Mouse (Mus musculus) testis, adult 2 months (tissue): Measurements from ENCODE around the gene Tpi1.

Experiments
- CTCF ChIP-seq: fragments of 200-500 bp; IDR thresholded peaks from 2 replicates; pipeline ENCODE4 v1.5.1; 2012; ENCODE audit warnings: low read depth, mild to moderate bottlenecking, inconsistent platforms, low read length, moderate library complexity; ENCODE audit not compliant: control insufficient read depth, insufficient read depth, insufficient replicate concordance
- POLR2A ChIP-seq: fragments of 200-500 bp; IDR thresholded peaks from 2 replicates; pipeline ENCODE4 v1.6.1; 2012; ENCODE audit warnings: low read depth, mild to moderate bottlenecking, inconsistent platforms, low read length, moderate library complexity; ENCODE audit not compliant: control insufficient read depth

DNA sequence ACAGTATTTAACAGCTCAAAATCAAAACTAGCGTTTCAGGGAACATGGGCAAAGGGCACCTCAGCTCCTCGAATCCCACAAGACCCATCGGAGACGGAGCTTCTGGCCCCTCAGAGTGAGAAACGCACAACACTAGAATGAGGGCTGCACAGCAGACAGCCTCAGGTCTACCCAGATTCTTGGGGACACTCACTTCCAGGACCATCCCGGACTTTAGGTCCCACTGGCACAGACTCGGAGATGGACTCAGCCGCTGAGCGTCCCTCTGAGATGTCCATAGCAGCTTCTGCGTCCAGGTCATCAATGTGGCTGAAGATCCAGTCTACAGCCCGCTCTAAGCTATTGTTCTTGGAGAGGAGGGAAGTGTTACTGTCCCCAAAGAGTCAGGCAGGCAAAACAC is 3.0 kb upstream of the Tpi1 start:
- TF ChIP-seq CTCF, result no peak
- TF ChIP-seq POLR2A, result no peak
